Mouse (Mus musculus): ENCODE data around the gene Wdr1.
"Not testable (repeated sequence)": the region's sequence is repeated elsewhere in the genome, so short reads cannot be mapped to it uniquely, and the experiment has no call there.

Wdr1 gene

GRCm38 (mm10) chr5:38563121-38563520, at the start of gene Wdr1:
Gene Wdr1 (minus strand): TSS chr5:38563221.
- no peak for DNase-seq (ENCODE audit: low spot score in 2 of 2)

DNA sequence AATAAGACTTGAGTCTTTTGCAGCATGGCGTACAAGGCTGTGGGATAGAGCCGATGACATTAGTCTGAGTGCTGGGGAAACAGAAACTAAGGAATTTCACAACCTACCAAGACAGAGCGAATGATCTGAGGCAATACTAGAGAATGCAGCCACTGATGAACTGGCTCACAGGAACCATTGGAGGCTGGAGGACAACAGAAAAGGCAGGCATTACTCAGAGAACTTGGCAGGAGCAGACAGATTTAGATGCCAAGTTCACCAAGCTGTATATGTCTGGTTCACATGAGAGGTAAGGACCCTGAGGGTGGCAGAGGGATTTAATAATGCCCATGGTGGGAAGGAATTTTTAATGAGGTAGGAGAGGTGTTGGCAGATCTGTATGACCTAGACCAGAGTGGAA, 48.1 kb upstream of the Wdr1 start:
- no peak for DNase-seq (ENCODE audit: low spot score in 2 of 2)

- DNase-seq (ENCODE audit: low spot score in 2 of 2), result not testable (repeated sequence)
These were observed 45.2 kb upstream of the Wdr1 start for GRCm38 (mm10) chr5:38608219-38608618.

DNA sequence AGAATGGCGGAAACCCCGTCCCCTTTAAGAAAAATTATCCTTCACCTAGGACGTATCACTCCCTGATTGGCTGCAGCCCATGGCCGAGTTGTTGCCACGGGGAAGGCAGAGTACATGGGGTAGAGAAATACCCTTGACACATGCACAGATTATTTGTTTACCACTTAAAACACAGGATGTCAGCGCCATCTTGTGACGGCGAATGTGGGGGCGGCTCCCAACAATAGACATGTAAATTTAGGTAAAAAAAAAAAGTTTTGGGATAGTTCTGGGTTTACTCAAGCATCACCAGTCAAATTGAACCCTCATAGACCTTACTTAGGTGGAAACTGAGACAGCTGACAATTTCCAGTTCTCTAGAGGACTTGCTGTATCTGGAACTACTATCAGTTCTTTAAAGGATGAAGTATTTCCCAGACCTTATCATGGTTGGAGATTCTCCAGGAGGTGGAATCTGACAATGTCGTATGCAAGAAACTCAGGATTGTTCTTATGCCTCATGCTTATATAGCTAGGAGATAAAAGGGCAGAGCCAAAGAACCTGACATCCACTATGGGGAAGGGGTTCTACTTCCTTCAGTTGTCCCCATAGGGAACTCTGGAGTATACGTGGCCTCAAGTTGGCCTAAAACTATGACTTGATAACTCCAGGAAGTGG, 35.8 kb upstream of the Wdr1 start:
- DNase-seq (ENCODE audit: low spot score in 2 of 2), result no peak

GRCm38 (mm10) chr5:38588924-38589323, 25.9 kb upstream of the Wdr1 start:
- no peak for DNase-seq (ENCODE audit: low spot score in 2 of 2)

GRCm38 (mm10) chr5:38585450-38585849, 22.4 kb upstream of the Wdr1 start:
- DNase-seq (ENCODE audit: low spot score in 2 of 2), result no peak

- no peak for DNase-seq (ENCODE audit: low spot score in 2 of 2)
These were observed 20.0 kb upstream of the Wdr1 start for GRCm38 (mm10) chr5:38583026-38583425.

DNA sequence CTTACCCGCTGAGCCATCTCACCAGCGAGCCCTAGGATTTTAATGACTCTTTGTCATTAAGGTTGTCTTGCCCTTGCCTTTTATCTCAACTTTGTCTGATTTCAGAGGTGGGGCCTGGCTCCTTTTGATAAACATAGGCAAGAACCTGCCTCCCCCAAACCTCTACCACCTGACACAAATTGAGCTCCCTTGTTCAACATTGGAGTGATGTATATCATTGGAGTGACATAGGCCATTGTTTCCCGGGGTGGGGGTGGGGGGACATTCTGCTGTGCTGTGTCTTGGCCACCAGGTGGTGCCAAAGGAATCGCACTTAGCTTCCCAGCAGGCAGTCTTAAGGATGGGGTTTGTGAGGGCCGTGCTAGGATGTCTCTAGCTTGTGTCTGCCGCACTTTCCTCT, 17.7 kb upstream of the Wdr1 start:
- no peak for DNase-seq (ENCODE audit: low spot score in 2 of 2)

DNA sequence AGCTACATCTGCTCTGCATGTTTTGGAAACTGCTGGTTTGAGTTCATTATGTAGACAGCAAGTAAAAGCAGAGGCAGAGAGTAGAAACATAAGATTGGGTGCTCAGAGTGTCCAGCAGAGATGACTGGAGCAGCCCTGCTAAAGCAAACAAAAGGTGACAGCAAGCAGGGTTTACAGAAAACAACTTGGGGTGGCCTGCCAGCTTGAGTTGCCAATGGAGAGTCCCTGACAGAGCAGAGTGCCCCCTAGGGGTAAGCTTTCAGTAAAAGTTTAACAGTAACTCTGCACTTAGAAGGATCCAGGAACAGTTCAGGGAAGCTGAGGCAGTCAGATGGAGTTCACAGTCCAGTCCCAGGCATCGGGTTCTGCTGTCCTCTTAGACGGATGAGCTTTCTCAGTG, 7.9 kb upstream of the Wdr1 start:
- DNase-seq (ENCODE audit: low spot score in 2 of 2), result no peak

DNA sequence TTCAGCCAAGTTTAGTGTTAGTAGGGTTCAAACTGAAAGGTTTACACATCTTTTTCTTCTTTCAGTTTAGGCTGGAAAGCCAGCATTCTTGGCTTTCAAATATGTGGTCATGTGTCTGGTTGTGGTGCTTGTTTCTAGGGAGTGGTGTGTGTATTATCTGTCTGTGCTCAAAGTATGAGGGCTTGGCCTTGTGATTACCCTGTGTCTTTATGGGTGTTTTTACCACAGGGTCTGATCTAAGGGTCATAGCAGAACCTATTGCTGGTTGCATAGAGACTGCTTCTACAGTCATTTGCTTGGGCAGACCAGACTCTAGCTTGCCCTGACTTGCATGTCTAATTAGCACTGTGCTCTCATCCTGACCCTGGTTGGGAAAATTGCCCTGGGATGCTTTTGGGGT, 5.6 kb upstream of the Wdr1 start:
- no peak for DNase-seq (ENCODE audit: low spot score in 2 of 2)

- no peak for DNase-seq (ENCODE audit: low spot score in 2 of 2)
These were observed 1.8 kb upstream of the Wdr1 start for GRCm38 (mm10) chr5:38564831-38565230.

DNA sequence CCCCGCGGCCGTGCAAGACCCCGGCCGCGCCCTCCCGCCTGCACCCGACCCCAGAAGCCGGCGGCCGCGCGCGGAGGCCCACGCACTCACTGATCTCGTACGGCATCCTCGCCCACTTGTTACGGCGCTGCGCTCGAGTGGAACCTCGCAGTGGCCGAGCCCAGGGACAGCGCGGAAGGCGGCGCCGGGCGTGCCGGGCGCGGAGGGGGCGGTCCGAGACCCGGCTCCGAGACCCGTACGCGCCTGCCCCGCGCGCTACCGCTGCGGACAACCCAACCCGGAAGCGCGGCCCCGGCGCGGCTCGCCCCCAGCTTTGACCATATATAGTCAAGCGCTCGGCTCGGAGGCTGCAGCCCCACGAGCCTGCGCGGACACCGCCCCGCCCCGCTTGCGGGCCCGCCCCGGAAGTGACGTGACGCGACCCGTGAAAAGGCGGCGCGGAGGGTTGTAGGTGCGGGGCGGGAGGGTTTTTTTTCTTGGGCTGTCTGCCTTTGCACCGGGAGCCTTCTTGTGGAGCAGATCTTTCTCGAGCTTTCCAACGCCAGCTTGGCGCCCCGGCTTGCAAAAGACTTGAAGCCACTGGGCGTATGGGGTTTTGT, 1.5 kb downstream of the Wdr1 start:
- peak; percentile 93 to 95 for DNase-seq (ENCODE audit: low spot score in 2 of 2)

- no peak for DNase-seq (ENCODE audit: low spot score in 2 of 2)
These were observed 2.2 kb downstream of the Wdr1 start for GRCm38 (mm10) chr5:38560586-38561425.

DNA sequence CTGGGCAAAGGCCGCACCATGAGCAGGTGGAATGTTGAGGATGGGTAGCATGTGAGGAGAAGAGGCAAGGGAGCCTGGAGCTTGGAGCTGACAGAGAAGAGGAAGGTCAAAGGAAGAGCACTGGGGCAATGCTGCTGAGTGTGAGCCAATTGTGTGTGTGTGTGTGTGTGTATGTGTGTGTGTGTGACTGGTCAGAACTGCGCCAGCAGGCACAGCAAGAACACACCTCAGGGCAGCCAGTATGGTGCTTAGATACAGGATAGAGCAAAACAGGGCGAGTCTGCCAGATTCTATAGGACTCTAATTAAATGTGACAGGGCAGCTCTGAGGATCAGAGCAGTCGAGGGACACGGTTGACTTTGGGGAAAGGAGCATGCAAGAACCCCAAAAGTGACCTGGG, 4.2 kb downstream of the Wdr1 start:
- DNase-seq (ENCODE audit: low spot score in 2 of 2), result no peak

- DNase-seq (ENCODE audit: low spot score in 2 of 2), result no peak
These were observed 5.2 kb downstream of the Wdr1 start for GRCm38 (mm10) chr5:38557811-38558210.

- DNase-seq (ENCODE audit: low spot score in 2 of 2), result no peak
These were observed 6.6 kb downstream of the Wdr1 start for GRCm38 (mm10) chr5:38556406-38556805.

DNA sequence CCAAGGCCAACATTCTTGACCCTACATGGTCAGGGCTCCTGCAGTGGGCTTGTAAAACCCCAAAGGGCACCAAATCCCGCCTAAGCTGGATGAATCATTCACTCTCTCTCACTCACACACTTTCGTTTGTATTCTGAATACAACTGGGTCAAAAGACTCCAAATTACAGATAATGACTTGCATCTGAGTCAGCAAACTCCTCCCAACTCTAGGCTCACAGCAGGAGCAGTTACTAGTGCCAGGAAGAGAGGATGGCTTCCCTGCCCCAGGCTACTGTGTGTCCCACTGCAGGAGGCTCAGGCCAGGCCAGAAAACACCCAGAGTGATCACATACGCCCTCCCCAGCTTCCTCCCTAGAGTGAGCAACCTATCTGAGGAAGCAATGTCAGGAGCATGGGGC, 9.1 kb downstream of the Wdr1 start:
- no peak for DNase-seq (ENCODE audit: low spot score in 2 of 2)

- DNase-seq (ENCODE audit: low spot score in 2 of 2), result no peak
These were observed 9.5 kb downstream of the Wdr1 start for GRCm38 (mm10) chr5:38553491-38553890.

GRCm38 (mm10) chr5:38552615-38553014, 10.4 kb downstream of the Wdr1 start:
- no peak for DNase-seq (ENCODE audit: low spot score in 2 of 2)

- DNase-seq (ENCODE audit: low spot score in 2 of 2), result no peak
These were observed 12.7 kb downstream of the Wdr1 start for GRCm38 (mm10) chr5:38550221-38550768.

- DNase-seq (ENCODE audit: low spot score in 2 of 2), result no peak
These were observed 13.5 kb downstream of the Wdr1 start for GRCm38 (mm10) chr5:38549461-38549909.

GRCm38 (mm10) chr5:38547375-38547774, 15.6 kb downstream of the Wdr1 start:
- DNase-seq (ENCODE audit: low spot score in 2 of 2), result peak; percentile 41 to 66
